Mouse (Mus musculus) embryonic facial prominence, embryonic 15.5 days (tissue): ENCODE measurements at regions not wholly inside any gene's neighbourhood (a gene's known extent, or its start where the extent isn't known, plus 50 kb on each side); places are given as distances from the start of the nearest gene placed in this dataset.

Source experiments
- ATAC-seq: fragments of 200-750 bp; cut with Nextera tagmentation; 2 replicates; pipeline ENCODE4 v1.8.0; 2017; ENCODE audit warnings: low read depth, moderate TSS enrichment; ENCODE audit not compliant: insufficient number of reproducible peaks, low FRiP score, low TSS enrichment
- H3K27ac ChIP-seq: fragments of 300-500 bp; sonication (generic); replicated peaks from 2 replicates; pipeline ENCODE4 v1.5.1; 2015; ENCODE audit warnings: mild to moderate bottlenecking, inconsistent platforms
- H3K27me3 ChIP-seq: fragments of 300-500 bp; sonication (generic); 2 replicates; pipeline ENCODE4 v1.6.1; 2015; ENCODE audit warnings: inconsistent platforms
- H3K36me3 ChIP-seq: fragments of 300-500 bp; sonication (generic); 2 replicates; pipeline ENCODE4 v1.6.1; 2015; ENCODE audit warnings: mild to moderate bottlenecking, inconsistent platforms
- H3K4me1 ChIP-seq: fragments of 300-500 bp; sonication (generic); 2 replicates; pipeline ENCODE4 v1.6.1; 2015; ENCODE audit warnings: inconsistent platforms
- H3K4me2 ChIP-seq: fragments of 300-500 bp; sonication (generic); replicated peaks from 2 replicates; pipeline ENCODE4 v1.6.1; 2015; ENCODE audit warnings: mild to moderate bottlenecking, inconsistent platforms
- H3K4me3 ChIP-seq: fragments of 300-500 bp; sonication (generic); replicated peaks from 2 replicates; pipeline ENCODE4 v1.5.1; 2015; ENCODE audit warnings: mild to moderate bottlenecking, inconsistent platforms
- H3K9ac ChIP-seq: fragments of 300-500 bp; sonication (generic); 2 replicates; pipeline ENCODE4 v1.6.1; 2015; ENCODE audit warnings: inconsistent platforms
- H3K9me3 ChIP-seq: fragments of 300-500 bp; sonication (generic); replicated peaks from 2 replicates; pipeline ENCODE4 v1.6.1; 2016; ENCODE audit warnings: inconsistent platforms
- WGBS: fragments of 180-500 bp; shearing (Covaris S2); methylation state at CpG from one replicate; pipeline ENCODE4 v1.1.7; 2015; 5-methylcytosine and 5-hydroxymethylcytosine counted together

GRCm38 (mm10) chr1:137297780-137298569 lies 337.7 kb upstream of the Nr5a2 start:
- 58% methylated on average over 10 of the region's 10 CpGs for WGBS

DNA sequence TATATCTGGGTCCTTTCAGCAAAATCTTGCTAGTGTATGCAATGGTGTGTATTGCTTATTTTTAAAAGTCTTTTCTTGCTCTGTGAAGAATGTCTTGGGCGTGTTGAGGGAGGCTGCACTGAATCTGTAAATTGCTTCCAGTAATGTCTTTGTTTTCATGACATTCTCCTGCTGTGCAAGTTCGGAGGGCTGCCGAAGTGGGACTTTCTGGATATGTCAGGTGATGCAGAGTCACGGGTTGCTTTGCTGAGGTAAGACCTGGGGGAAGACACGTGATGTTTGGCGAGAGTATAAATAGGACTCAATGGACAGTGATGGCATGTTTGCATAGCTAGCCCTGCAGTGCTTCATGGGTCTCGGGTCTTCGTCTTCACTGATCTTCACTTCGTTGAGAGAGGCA lies 329.2 kb upstream of the Nr5a2 start:
- Histone ChIP-seq H3K9ac (no peak overlapping the region), H3K4me2 (no peak overlapping the region), H3K27ac (no peak overlapping the region), H3K4me3 (no peak overlapping the region), H3K27me3 (no peaks in the 10 kb centered on the region), H3K9me3 (no peaks in the 10 kb centered on the region), H3K4me1 (no peaks in the 10 kb centered on the region), H3K36me3 (no peaks in the 10 kb centered on the region)
- 77% methylated on average over 9 of the region's 9 CpGs for WGBS
- ATAC-seq, result no peak

More at GRCm38 (mm10) chr1:137297780-137298569, 337.7 kb upstream of the Nr5a2 start:
- H3K4me3 ChIP-seq, result no peak overlapping the region
- no peak overlapping the region for H3K4me2 ChIP-seq
- H3K9me3 ChIP-seq, result no peaks in the 10 kb centered on the region
- H3K36me3 ChIP-seq, result no peaks in the 10 kb centered on the region
- H3K9ac ChIP-seq, result no peak overlapping the region
- no peak overlapping the region for H3K27ac ChIP-seq
- no peak for ATAC-seq
- H3K4me1 ChIP-seq, result no peaks in the 10 kb centered on the region
- no peaks in the 10 kb centered on the region for H3K27me3 ChIP-seq

- no peaks in the 10 kb centered on the region for H3K27me3 ChIP-seq
- no peaks in the 10 kb centered on the region for H3K9me3 ChIP-seq
- 26% methylated on average over 5 of the region's 5 CpGs for WGBS
- H3K27ac ChIP-seq, result no peak overlapping the region
- no peak for ATAC-seq
- H3K4me2 ChIP-seq, result no peak overlapping the region
- H3K4me3 ChIP-seq, result no peak overlapping the region
- no peaks in the 10 kb centered on the region for H3K36me3 ChIP-seq
- H3K9ac ChIP-seq, result no peak overlapping the region
- H3K4me1 ChIP-seq, result 0 out of 2 replicates have a peak, but pooled peaks cover 13% of the 10 kb centered on the region
Measured at GRCm38 (mm10) chr1:137283291-137283690, 323.0 kb upstream of the Nr5a2 start.

GRCm38 (mm10) chr1:137282457-137282856 lies 322.2 kb upstream of the Nr5a2 start:
- 81% methylated on average over 5 of the region's 5 CpGs for WGBS

DNA sequence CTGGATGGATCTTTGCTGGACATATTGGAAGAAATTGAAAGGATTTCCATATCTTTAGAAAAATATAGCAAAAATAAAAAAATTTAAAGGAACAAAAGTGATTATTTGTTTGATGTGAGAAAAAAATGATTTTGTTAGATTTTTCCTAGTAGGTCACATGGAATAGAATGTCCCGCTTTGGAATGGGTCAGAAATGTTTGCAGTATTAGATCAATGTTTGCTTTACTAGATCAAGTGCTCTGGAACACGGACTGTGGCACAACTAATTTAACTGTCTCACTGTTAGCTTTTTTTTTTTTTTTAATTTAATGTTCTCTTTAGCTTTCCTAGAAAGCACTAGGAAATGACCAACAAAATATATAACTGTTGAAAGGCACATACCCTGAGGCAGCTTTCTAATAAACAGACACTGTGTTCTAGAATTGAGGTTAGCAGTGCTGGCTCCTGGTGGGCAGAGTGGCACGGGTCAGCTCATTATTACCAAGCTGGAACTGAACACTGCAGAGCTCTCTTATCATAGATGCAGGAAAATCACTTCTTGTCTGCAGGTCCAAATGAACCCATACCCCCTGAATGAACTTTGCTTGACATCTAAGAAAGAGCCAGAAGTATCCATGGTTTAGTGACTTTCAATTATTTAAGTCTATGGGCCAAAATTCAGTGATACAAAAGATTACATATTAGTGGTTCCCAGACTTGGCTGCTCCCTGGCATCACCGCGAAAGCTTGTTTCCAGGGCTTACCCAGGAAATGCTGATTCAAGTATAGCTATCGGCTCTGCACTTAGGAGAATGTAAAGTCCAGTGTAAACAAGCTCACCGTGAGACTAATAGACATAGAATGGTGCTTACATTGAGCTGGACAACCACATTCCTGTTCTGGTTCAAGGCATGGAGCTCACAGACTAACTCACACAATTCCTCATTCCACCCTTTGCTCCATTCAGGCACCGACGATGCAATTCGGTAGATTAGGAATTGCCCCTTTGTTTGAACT lies 320.4 kb upstream of the Nr5a2 start:
- no peaks in the 10 kb centered on the region for H3K27me3 ChIP-seq
- ATAC-seq, result no peak
- no peak overlapping the region for H3K9ac ChIP-seq
- H3K4me1 ChIP-seq, result 0 out of 2 replicates have a peak, but pooled peaks cover 13% of the 10 kb centered on the region
- no peak overlapping the region for H3K4me3 ChIP-seq
- WGBS, result 71% methylated on average over 10 of the region's 10 CpGs
- H3K4me2 ChIP-seq, result no peak overlapping the region
- H3K36me3 ChIP-seq, result no peaks in the 10 kb centered on the region
- H3K9me3 ChIP-seq, result no peaks in the 10 kb centered on the region
- H3K27ac ChIP-seq, result no peak overlapping the region

More at GRCm38 (mm10) chr1:137282457-137282856, 322.2 kb upstream of the Nr5a2 start:
- no peaks in the 10 kb centered on the region for H3K36me3 ChIP-seq
- 0 out of 2 replicates have a peak, but pooled peaks cover 13% of the 10 kb centered on the region for H3K4me1 ChIP-seq
- no peak overlapping the region for H3K27ac ChIP-seq
- H3K9ac ChIP-seq, result no peak overlapping the region
- no peak overlapping the region for H3K4me3 ChIP-seq
- H3K9me3 ChIP-seq, result no peaks in the 10 kb centered on the region
- H3K27me3 ChIP-seq, result no peaks in the 10 kb centered on the region
- no peak for ATAC-seq
- H3K4me2 ChIP-seq, result no peak overlapping the region

- no peaks in the 10 kb centered on the region for H3K36me3 ChIP-seq
- H3K4me3 ChIP-seq, result no peak overlapping the region
- H3K4me2 ChIP-seq, result no peak overlapping the region
- no peak overlapping the region for H3K9ac ChIP-seq
- no peaks in the 10 kb centered on the region for H3K9me3 ChIP-seq
- 0 out of 2 replicates have a peak, but pooled peaks cover 13% of the 10 kb centered on the region for H3K4me1 ChIP-seq
- 91% methylated on average over 2 of the region's 2 CpGs for WGBS
- H3K27ac ChIP-seq, result no peak overlapping the region
- no peak for ATAC-seq
- no peaks in the 10 kb centered on the region for H3K27me3 ChIP-seq
Measured at GRCm38 (mm10) chr1:137279981-137280380, 319.7 kb upstream of the Nr5a2 start.

GRCm38 (mm10) chr1:137270659-137271612 lies 310.7 kb upstream of the Nr5a2 start:
- no peaks in the 10 kb centered on the region for H3K36me3 ChIP-seq
- no peak overlapping the region for H3K4me2 ChIP-seq
- no peaks in the 10 kb centered on the region for H3K9me3 ChIP-seq
- peak; percentile 57; the same call in 1 of the 2 replicates for ATAC-seq
- H3K4me3 ChIP-seq, result no peak overlapping the region
- no peak overlapping the region for H3K9ac ChIP-seq
- H3K27me3 ChIP-seq, result no peaks in the 10 kb centered on the region
- 0 out of 2 replicates have a peak, but pooled peaks cover 3% of the 10 kb centered on the region for H3K4me1 ChIP-seq
- H3K27ac ChIP-seq, result no peak overlapping the region
- WGBS, result 24% methylated on average over 9 of the region's 9 CpGs

DNA sequence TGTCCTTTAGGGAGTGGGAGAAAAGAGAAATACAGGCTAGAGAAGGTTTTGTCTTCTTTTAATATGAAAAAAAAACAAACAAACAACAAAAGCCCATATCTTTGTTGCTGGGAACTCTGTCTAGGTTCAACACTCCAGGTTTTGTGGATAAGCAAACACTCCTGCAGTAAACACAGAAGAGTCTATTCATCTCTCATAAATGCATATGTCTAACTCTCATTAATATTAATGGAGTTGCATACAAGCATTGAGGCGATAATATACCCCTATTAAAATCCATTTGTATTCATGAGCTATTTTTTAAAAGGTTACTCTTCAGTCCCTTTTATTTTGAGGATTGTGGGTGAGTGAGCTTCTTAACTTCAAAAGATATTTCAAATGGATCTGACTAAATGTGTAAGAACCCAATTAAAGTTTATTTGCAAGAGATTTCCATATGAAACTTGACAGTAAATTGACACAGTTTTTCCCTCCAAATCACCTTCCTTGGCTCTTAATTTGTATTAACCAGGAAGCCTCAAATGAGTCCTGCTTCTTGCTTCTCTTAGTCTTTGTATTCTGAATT lies 302.6 kb upstream of the Nr5a2 start:
- no peaks in the 10 kb centered on the region for H3K9me3 ChIP-seq
- H3K27me3 ChIP-seq, result no peaks in the 10 kb centered on the region
- no peak overlapping the region for H3K4me3 ChIP-seq
- no peak overlapping the region for H3K9ac ChIP-seq
- H3K4me1 ChIP-seq, result no peaks in the 10 kb centered on the region
- no peak overlapping the region for H3K27ac ChIP-seq
- no peak for ATAC-seq
- H3K4me2 ChIP-seq, result no peak overlapping the region
- WGBS, result 79% methylated on average over 1 of the region's 1 CpGs
- H3K36me3 ChIP-seq, result no peaks in the 10 kb centered on the region

GRCm38 (mm10) chr1:137262121-137262525 lies 301.9 kb upstream of the Nr5a2 start:
- Histone ChIP-seq H3K4me2 (no peak overlapping the region), H3K9ac (no peak overlapping the region), H3K27ac (no peak overlapping the region), H3K4me1 (no peaks in the 10 kb centered on the region), H3K36me3 (no peaks in the 10 kb centered on the region), H3K9me3 (no peaks in the 10 kb centered on the region), H3K4me3 (no peak overlapping the region), H3K27me3 (no peaks in the 10 kb centered on the region)
- ATAC-seq, result no peak
- WGBS, result 46% methylated on average over 5 of the region's 5 CpGs

GRCm38 (mm10) chr1:137256294-137256693 lies 296.0 kb upstream of the Nr5a2 start:
- Histone ChIP-seq H3K4me2 (no peak overlapping the region), H3K9ac (no peak overlapping the region), H3K4me3 (no peak overlapping the region), H3K27ac (no peak overlapping the region), H3K4me1 (no peaks in the 10 kb centered on the region), H3K9me3 (no peaks in the 10 kb centered on the region), H3K27me3 (no peaks in the 10 kb centered on the region), H3K36me3 (no peaks in the 10 kb centered on the region)
- WGBS, result 64% methylated on average over 3 of the region's 3 CpGs
- ATAC-seq, result no peak
